Mouse (Mus musculus) lung, postnatal 0 days (tissue): ENCODE results near the gene Gm20481.

Experiments used
- CTCF ChIP-seq: IDR thresholded peaks from 2 replicates; pipeline ENCODE4 v1.5.1; 2016; ENCODE audit warnings: antibody characterized with exemption, mild to moderate bottlenecking
- EP300 ChIP-seq: IDR thresholded peaks from 2 replicates; pipeline ENCODE4 v1.6.1; 2016; ENCODE audit warnings: antibody characterized with exemption, mild to moderate bottlenecking, control low read depth

GRCm38 (mm10) chr17:35012430-35012829 lies 42.7 kb downstream of the Gm20481 start:
- TF ChIP-seq CTCF = no peak
- no peak for TF ChIP-seq EP300
